Mouse (Mus musculus) bone marrow, adult 2 months (tissue): Measurements from ENCODE around the gene Minpp1. TPM values are rescaled to one million over a fixed set of nuclear protein-coding genes. Genes with fewer than 3 reads are reported as not detected.

Experiments used
- H3K27ac ChIP-seq: fragments of 200-500 bp; 2 replicates; pipeline ENCODE4 v1.5.1; 2012; ENCODE audit warnings: low read depth, mild to moderate bottlenecking, control low read depth, inconsistent platforms, low read length; ENCODE audit not compliant: control insufficient read depth, poor library complexity, insufficient read depth
- H3K4me1 ChIP-seq: fragments of 200-500 bp; 2 replicates; pipeline ENCODE4 v1.6.1; 2011; ENCODE audit warnings: low read length; ENCODE audit not compliant: control insufficient read depth, insufficient read depth
- H3K4me3 ChIP-seq: fragments of 200-500 bp; replicated peaks from 2 replicates; pipeline ENCODE3; 2011; ENCODE audit warnings: mild to moderate bottlenecking, low read depth, low read length, control low read depth; ENCODE audit not compliant: control insufficient read depth
- CTCF ChIP-seq: fragments of 200-500 bp; IDR thresholded peaks from 2 replicates; pipeline ENCODE4 v1.5.1; 2011; ENCODE audit warnings: low read length, control low read depth; ENCODE audit not compliant: control insufficient read depth, insufficient read depth
- POLR2A ChIP-seq: fragments of 200-500 bp; IDR thresholded peaks from 2 replicates; pipeline ENCODE4 v1.6.1; 2011; ENCODE audit warnings: low read depth, mild to moderate bottlenecking, control low read depth, low read length, borderline replicate concordance; ENCODE audit not compliant: control insufficient read depth
- WGBS: fragments of 180-500 bp; shearing (Covaris S2); methylation state at CpG from one replicate; pipeline ENCODE4 v1.1.7; 2018; 5-methylcytosine and 5-hydroxymethylcytosine counted together
- polyA plus RNA-seq: library from polyadenylated mRNA; stranded (reverse); fragments of >200 nt; gene quantifications from 2 replicates; pipeline ENCODE4 v1.2.4, GENCODE M21; 2011; ENCODE audit warnings: low replicate concordance; ENCODE audit not compliant: missing spikeins, insufficient read depth, insufficient read length

Gene Minpp1
- polyA plus RNA-seq, 1 experiment: 30.4 TPM

DNA sequence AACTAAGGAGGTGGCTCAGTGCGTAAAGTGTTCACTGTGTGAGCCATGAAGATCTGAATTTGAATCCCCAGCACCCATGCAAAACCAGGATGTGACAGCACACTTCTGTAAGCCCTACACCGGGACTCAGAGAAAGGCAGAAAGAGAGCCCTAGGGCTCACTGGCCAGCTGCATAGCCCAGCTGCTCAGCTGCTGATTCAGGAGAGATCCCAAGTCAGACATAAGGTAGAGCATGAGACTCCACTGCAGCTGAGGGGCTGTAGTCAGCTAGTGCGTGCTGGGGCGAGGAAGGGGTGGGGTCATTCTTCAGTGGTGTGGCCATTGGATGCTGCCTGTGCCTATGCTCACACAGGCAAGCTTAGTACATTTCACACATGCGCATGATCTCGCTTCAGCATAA lies 21.5 kb downstream of the Minpp1 start:
- Histone ChIP-seq H3K4me1 (no peaks in the 10 kb centered on the region; the same call in 1 of the 2 replicates), H3K4me3 (no peak overlapping the region), H3K27ac (no peak overlapping the region)
- TF ChIP-seq CTCF (no peak), POLR2A (no peak)
- WGBS: 87% methylated on average over 6 of the region's 6 CpGs

DNA sequence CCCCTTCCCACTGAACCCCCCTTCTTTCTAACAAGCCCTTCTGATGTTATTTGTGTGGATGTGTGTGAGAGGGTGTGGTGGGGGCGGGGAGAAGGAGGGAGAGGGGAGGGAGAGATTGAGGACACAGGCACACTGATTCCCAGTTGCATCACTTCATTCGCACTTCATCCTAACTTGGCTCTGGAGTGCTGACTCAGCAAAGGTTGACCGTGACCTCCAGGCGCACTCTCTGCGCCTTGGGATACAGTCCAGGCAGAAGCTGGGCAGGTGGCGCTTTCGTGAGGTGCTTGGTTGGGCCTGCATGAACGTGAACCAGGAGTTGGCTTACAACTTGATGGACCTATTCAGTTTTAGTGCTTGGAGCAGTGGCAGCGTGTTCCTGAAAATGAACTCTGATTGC lies 22.0 kb downstream of the Minpp1 start:
- TF ChIP-seq POLR2A: no peak
- TF ChIP-seq CTCF: no peak
- Histone ChIP-seq H3K4me1 (no peaks in the 10 kb centered on the region; the same call in 1 of the 2 replicates), H3K27ac (no peak overlapping the region), H3K4me3 (no peak overlapping the region)
- WGBS: 85% methylated on average over 9 of the region's 9 CpGs

- Histone ChIP-seq H3K4me1 (no peaks in the 10 kb centered on the region), H3K4me3 (no peak overlapping the region), H3K27ac (no peak overlapping the region)
- TF ChIP-seq POLR2A (no peak), CTCF (no peak)
- WGBS: 66% methylated on average over 3 of the region's 3 CpGs
These were observed 24.7 kb downstream of the Minpp1 start for GRCm38 (mm10) chr19:32510267-32510666.

- Histone ChIP-seq H3K4me3 (no peak overlapping the region), H3K4me1 (no peaks in the 10 kb centered on the region), H3K27ac (no peak overlapping the region)
- WGBS: 63% methylated on average over 6 of the region's 6 CpGs
- TF ChIP-seq POLR2A: no peak
These were observed 25.4 kb downstream of the Minpp1 start for GRCm38 (mm10) chr19:32510962-32511361.

DNA sequence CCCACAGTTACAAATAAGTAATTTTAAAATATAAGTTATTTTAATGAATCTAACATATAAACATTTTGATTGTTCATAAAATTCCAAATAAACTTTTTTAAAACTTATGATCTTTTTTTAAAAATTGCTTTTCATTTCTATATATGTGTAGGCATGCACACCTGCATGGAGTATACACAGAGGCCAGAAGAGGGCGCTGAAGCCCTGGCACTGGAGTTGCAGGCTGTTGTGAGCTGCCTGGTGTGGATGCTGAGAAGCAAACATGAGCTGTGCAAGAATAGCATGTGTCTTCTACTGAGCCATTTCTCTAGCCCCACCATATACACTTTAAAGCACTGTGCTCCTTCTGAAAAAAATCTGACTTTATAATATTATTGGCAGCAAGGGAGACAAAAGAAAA lies 26.9 kb downstream of the Minpp1 start:
- no peak overlapping the region for H3K27ac ChIP-seq
- 53% methylated on average over 1 of the region's 1 CpGs for WGBS
- TF ChIP-seq POLR2A: no peak
- peak; percentile 57 for TF ChIP-seq CTCF
- H3K4me1 ChIP-seq: no peaks in the 10 kb centered on the region
- no peak overlapping the region for H3K4me3 ChIP-seq

DNA sequence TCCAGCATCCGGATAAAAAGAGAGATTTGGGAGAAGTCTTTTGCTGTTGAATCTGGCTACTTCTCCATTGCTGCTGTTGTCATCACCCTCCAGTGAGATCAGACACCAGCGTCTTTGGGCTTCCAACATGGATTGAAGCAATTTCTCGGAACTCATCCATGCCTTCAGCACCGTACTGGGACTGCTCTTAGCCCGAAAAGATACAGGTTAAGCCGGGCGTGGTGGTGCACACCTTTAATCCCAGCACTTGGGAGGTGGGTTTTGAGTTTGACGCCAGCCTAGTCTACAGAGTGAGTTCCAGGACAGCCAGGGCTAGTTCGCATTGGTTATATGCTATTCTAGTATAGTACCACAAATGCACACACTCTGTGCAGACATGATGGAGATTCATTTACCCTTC lies 31.0 kb downstream of the Minpp1 start:
- no peak overlapping the region for H3K27ac ChIP-seq
- no peak overlapping the region for H3K4me3 ChIP-seq
- 91% methylated on average over 9 of the region's 9 CpGs for WGBS
- H3K4me1 ChIP-seq: no peaks in the 10 kb centered on the region
- TF ChIP-seq CTCF: no peak
- no peak for TF ChIP-seq POLR2A

- Histone ChIP-seq H3K27ac (no peak overlapping the region), H3K4me1 (peaks cover 6% of the 10 kb centered on the region; the same call in 1 of the 2 replicates), H3K4me3 (no peak overlapping the region)
- TF ChIP-seq CTCF (no peak), POLR2A (no peak)
- WGBS: 86% methylated on average over 3 of the region's 3 CpGs
These were observed 35.9 kb downstream of the Minpp1 start for GRCm38 (mm10) chr19:32521446-32521845.

- TF ChIP-seq POLR2A: no peak
- TF ChIP-seq CTCF: no peak
- peaks cover 6% of the 10 kb centered on the region; the same call in 1 of the 2 replicates for H3K4me1 ChIP-seq
- 93% methylated on average over 5 of the region's 5 CpGs for WGBS
- no peak overlapping the region for H3K4me3 ChIP-seq
- H3K27ac ChIP-seq: no peak overlapping the region
These were observed 36.7 kb downstream of the Minpp1 start for GRCm38 (mm10) chr19:32522247-32522646.

DNA sequence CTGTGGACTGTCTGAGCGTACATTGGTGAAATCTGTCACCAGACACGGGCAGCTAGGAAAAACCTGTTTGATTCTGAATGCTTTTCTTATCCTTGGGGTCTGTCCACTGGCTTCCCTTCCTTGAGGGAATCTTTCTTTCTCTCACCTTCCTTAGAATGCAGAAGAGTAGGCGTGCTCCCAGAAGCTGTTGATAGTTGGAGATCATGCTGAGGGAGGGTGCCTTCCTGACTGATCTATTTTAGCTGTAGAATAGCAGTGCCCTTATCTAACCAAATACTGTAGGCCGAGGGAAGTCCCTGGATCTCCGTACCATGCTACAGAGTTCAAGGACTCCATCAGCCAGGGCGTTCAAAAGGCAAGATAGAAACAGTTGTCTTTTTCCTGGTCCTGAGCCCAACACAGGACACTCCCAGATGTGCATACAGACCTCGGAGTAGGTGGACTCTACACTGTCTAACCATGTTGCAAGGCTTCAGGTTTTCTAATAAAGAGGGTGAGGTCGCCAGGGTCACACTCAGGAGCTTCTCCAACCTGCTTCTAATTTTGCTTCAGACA lies 37.3 kb downstream of the Minpp1 start:
- Histone ChIP-seq H3K4me3 (no peak overlapping the region), H3K4me1 (peaks cover 6% of the 10 kb centered on the region; the same call in 1 of the 2 replicates), H3K27ac (no peak overlapping the region)
- 63% methylated on average over 8 of the region's 8 CpGs for WGBS
- TF ChIP-seq CTCF (no peak), POLR2A (no peak)
